Mouse (Mus musculus) myocyte (in vitro differentiated cells): Measurements from ENCODE around the gene Gramd1b.

ENCODE experiments used
- CEBPB ChIP-seq: IDR thresholded peaks from 2 replicates; pipeline ENCODE4 v1.6.1; 2011; ENCODE audit warnings: mild to moderate bottlenecking, moderate library complexity; ENCODE audit not compliant: poor library complexity, insufficient read depth, severe bottlenecking
- MAX ChIP-seq: IDR thresholded peaks from one replicate; pipeline ENCODE4 v1.6.1; 2011; ENCODE audit warnings: low read depth, mild to moderate bottlenecking, control low read depth
- MYOD1 ChIP-seq, 3 experiments: IDR thresholded peaks; one replicate each; pipeline ENCODE4 v1.6.1; 2011; ENCODE audit warnings: control low read depth in 2 of 3, low read depth in 2 of 3, mild to moderate bottlenecking in 2 of 3, moderate library complexity in 1 of 3; ENCODE audit not compliant: insufficient read length in 2 of 3, control insufficient read depth in 1 of 3
- MYOG ChIP-seq, 3 experiments: IDR thresholded peaks; one replicate each; pipeline ENCODE4 v1.6.1; 2011; ENCODE audit warnings: control low read depth in 2 of 3, low read depth in 2 of 3, mild to moderate bottlenecking in 2 of 3; ENCODE audit not compliant: insufficient read length in 2 of 3, control insufficient read depth in 1 of 3, insufficient read depth in 1 of 3
- POLR2A ChIP-seq: IDR thresholded peaks from one replicate; pipeline ENCODE4 v1.6.1; 2011; ENCODE audit warnings: low read depth, mild to moderate bottlenecking, control low read depth, moderate library complexity; ENCODE audit not compliant: insufficient read length
- POLR2AphosphoS2 ChIP-seq: IDR thresholded peaks from one replicate; pipeline ENCODE4 v1.6.1; 2011; ENCODE audit warnings: low read depth, control low read depth; ENCODE audit not compliant: insufficient read length
- TCF12 ChIP-seq: IDR thresholded peaks from one replicate; pipeline ENCODE4 v1.6.1; 2011; ENCODE audit warnings: mild to moderate bottlenecking, control low read depth; ENCODE audit not compliant: poor library complexity, insufficient read depth, severe bottlenecking
- USF1 ChIP-seq: IDR thresholded peaks from one replicate; pipeline ENCODE4 v1.6.1; 2011; ENCODE audit warnings: low read depth, mild to moderate bottlenecking, control low read depth, moderate library complexity

DNA sequence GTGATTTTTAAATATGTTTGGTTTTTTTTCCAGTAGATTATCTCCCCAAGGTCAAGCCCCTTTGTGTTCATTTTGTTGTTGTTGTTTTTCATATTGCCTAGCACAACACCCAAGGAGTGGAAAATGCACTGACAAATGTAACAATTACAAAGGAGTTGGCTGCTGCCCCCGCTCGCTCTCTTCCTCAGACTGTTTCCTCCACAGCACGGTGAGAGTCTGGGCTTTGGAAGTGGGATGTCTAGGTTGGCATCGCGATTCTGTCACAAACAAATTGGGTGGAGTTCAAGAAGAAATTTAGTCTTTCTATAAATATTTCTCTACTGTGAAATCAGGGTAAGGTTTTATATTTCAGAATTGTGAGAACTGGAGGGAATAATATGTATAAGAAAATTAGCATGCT lies 26.6 kb upstream of the Gramd1b start:
- TF ChIP-seq MYOD1 (IDR thresholded peaks at IDR 0.05; ENCODE audit: control insufficient read depth in 1 of 3, insufficient read length in 2 of 3, low read depth in 2 of 3) (no peak), USF1 (no peak), POLR2A (no peak), CEBPB (no peak), TCF12 (no peak), MAX (no peak), MYOG (IDR thresholded peaks at IDR 0.05; ENCODE audit: control insufficient read depth in 1 of 3, insufficient read depth in 1 of 3, insufficient read length in 2 of 3, low read depth in 2 of 3) (no peak), POLR2AphosphoS2 (no peak)
